Mouse (Mus musculus) CH12.LX (cell line): ENCODE measurements around the gene Sys1. TPM values are rescaled to one million over a fixed set of nuclear protein-coding genes. Genes with fewer than 3 reads are reported as not detected.

Source experiments
- polyA plus RNA-seq: library from polyadenylated mRNA; unstranded; fragments of >175 nt; gene quantifications from 2 replicates; pipeline ENCODE4 v1.2.1, GENCODE M21; 2012; ENCODE audit warnings: low read depth; ENCODE audit not compliant: insufficient read length
- total RNA-seq, 2 experiments: library from RNA; depleted of rRNA; stranded (reverse); fragments of 300-350 nt in 1 of 2; fragments of >200 nt in 1 of 2; gene quantifications; 2 replicates each; pipeline ENCODE4 v1.2.3; 2012 to 2014

The Sys1 gene
- total and polyA plus RNA-seq, 3 experiments, result 46.6 to 59.7 (median 57.4) TPM

Other genes with a start within 250 kb of the Sys1 start
Only the 20 nearest of the 27 such genes appear.
- not detected in 2 replicates for gene Svs4, start 178.5 kb upstream of the Sys1 start, total RNA-seq (2012; rRNA removed)
- not detected in 2 replicates for gene Svs4, start 178.5 kb upstream of the Sys1 start, total RNA-seq (2014; rRNA removed)
- not detected in 2 replicates for gene Svs4, start 178.5 kb upstream of the Sys1 start, polyA plus RNA-seq
- gene Svs3a, start 167.7 kb upstream of the Sys1 start, total RNA-seq (2012; rRNA removed), result not detected in 2 replicates
- gene Svs3a, start 167.7 kb upstream of the Sys1 start, total RNA-seq (2014; rRNA removed), result not detected in 2 replicates
- gene Svs3a, start 167.7 kb upstream of the Sys1 start, polyA plus RNA-seq, result not detected in 2 replicates
- not detected in 2 replicates for gene Svs6, start 140.2 kb upstream of the Sys1 start, total RNA-seq (2012; rRNA removed)
- not detected in 2 replicates for gene Svs6, start 140.2 kb upstream of the Sys1 start, total RNA-seq (2014; rRNA removed)
- gene Svs6, start 140.2 kb upstream of the Sys1 start, polyA plus RNA-seq, result not detected in 2 replicates
- not detected in 2 replicates for gene Svs5, start 124.2 kb upstream of the Sys1 start, total RNA-seq (2012; rRNA removed)
- not detected in 2 replicates for gene Svs5, start 124.2 kb upstream of the Sys1 start, total RNA-seq (2014; rRNA removed)
- not detected in 2 replicates for gene Svs5, start 124.2 kb upstream of the Sys1 start, polyA plus RNA-seq
- 1.2 and 2.7 TPM in 2 replicates for gene Slpi, start 67.9 kb upstream of the Sys1 start, total RNA-seq (2012; rRNA removed)
- gene Slpi, start 67.9 kb upstream of the Sys1 start, total RNA-seq (2014; rRNA removed), result 0.38 and 0.53 TPM in 2 replicates
- gene Slpi, start 67.9 kb upstream of the Sys1 start, polyA plus RNA-seq, result 0.71 and 1.0 TPM in 2 replicates
- 0.08 TPM in 1 of 2 replicates, not detected in the other for gene Rbpjl, start 53.8 kb upstream of the Sys1 start, total RNA-seq (2012; rRNA removed)
- not detected in 2 replicates for gene Rbpjl, start 53.8 kb upstream of the Sys1 start, total RNA-seq (2014; rRNA removed)
- not detected in 2 replicates for gene Rbpjl, start 53.8 kb upstream of the Sys1 start, polyA plus RNA-seq
- gene Matn4, start 51.8 kb upstream of the Sys1 start, total RNA-seq (2012; rRNA removed), result not detected in 2 replicates
- gene Matn4, start 51.8 kb upstream of the Sys1 start, total RNA-seq (2014; rRNA removed), result not detected in 2 replicates
- not detected in 2 replicates for gene Matn4, start 51.8 kb upstream of the Sys1 start, polyA plus RNA-seq
- 63.9 and 69.9 TPM in 2 replicates for gene Sdc4, start 13.1 kb upstream of the Sys1 start, total RNA-seq (2012; rRNA removed)
- 53.4 and 59.8 TPM in 2 replicates for gene Sdc4, start 13.1 kb upstream of the Sys1 start, total RNA-seq (2014; rRNA removed)
- gene Sdc4, start 13.1 kb upstream of the Sys1 start, polyA plus RNA-seq, result 36.4 and 46.6 TPM in 2 replicates
- 0.88 and 1.1 TPM in 2 replicates for gene Gm20458, start 4.0 kb downstream of the Sys1 start, total RNA-seq (2012; rRNA removed)
- 0.74 TPM in 1 of 2 replicates, not detected in the other for gene Gm20458, start 4.0 kb downstream of the Sys1 start, total RNA-seq (2014; rRNA removed)
- gene Gm20458, start 4.0 kb downstream of the Sys1 start, polyA plus RNA-seq, result 0.31 and 1.2 TPM in 2 replicates
- gene Trp53tg5, start 16.8 kb downstream of the Sys1 start, total RNA-seq (2012; rRNA removed), result not detected in 2 replicates
- not detected in 2 replicates for gene Trp53tg5, start 16.8 kb downstream of the Sys1 start, total RNA-seq (2014; rRNA removed)
- gene Trp53tg5, start 16.8 kb downstream of the Sys1 start, polyA plus RNA-seq, result not detected in 2 replicates
- gene Dbndd2, start 29.1 kb downstream of the Sys1 start, total RNA-seq (2012; rRNA removed), result 1.6 and 5.7 TPM in 2 replicates
- gene Dbndd2, start 29.1 kb downstream of the Sys1 start, total RNA-seq (2014; rRNA removed), result 0.61 TPM in 1 of 2 replicates, not detected in the other
- 0.31 and 0.53 TPM in 2 replicates for gene Dbndd2, start 29.1 kb downstream of the Sys1 start, polyA plus RNA-seq
- 36.8 and 39.2 TPM in 2 replicates for gene Pigt, start 40.6 kb downstream of the Sys1 start, total RNA-seq (2012; rRNA removed)
- gene Pigt, start 40.6 kb downstream of the Sys1 start, total RNA-seq (2014; rRNA removed), result 12.4 and 14.0 TPM in 2 replicates
- 66.2 and 91.8 TPM in 2 replicates for gene Pigt, start 40.6 kb downstream of the Sys1 start, polyA plus RNA-seq
- gene Wfdc2, start 105.4 kb downstream of the Sys1 start, total RNA-seq (2012; rRNA removed), result not detected in 2 replicates
- gene Wfdc2, start 105.4 kb downstream of the Sys1 start, total RNA-seq (2014; rRNA removed), result not detected in 2 replicates
- gene Wfdc2, start 105.4 kb downstream of the Sys1 start, polyA plus RNA-seq, result not detected in 2 replicates
- not detected in 2 replicates for gene Spint3, start 116.5 kb downstream of the Sys1 start, total RNA-seq (2012; rRNA removed)
- gene Spint3, start 116.5 kb downstream of the Sys1 start, total RNA-seq (2014; rRNA removed), result not detected in 2 replicates
- not detected in 2 replicates for gene Spint3, start 116.5 kb downstream of the Sys1 start, polyA plus RNA-seq
- gene Wfdc6a, start 128.5 kb downstream of the Sys1 start, total RNA-seq (2012; rRNA removed), result not detected in 2 replicates
- gene Wfdc6a, start 128.5 kb downstream of the Sys1 start, total RNA-seq (2014; rRNA removed), result not detected in 2 replicates
- not detected in 2 replicates for gene Wfdc6a, start 128.5 kb downstream of the Sys1 start, polyA plus RNA-seq
- not detected in 2 replicates for gene Eppin, start 136.6 kb downstream of the Sys1 start, total RNA-seq (2012; rRNA removed)
- gene Eppin, start 136.6 kb downstream of the Sys1 start, total RNA-seq (2014; rRNA removed), result not detected in 2 replicates
- not detected in 2 replicates for gene Eppin, start 136.6 kb downstream of the Sys1 start, polyA plus RNA-seq
- not detected in 2 replicates for gene Wfdc6b, start 156.6 kb downstream of the Sys1 start, total RNA-seq (2012; rRNA removed)
- gene Wfdc6b, start 156.6 kb downstream of the Sys1 start, total RNA-seq (2014; rRNA removed), result not detected in 2 replicates
- not detected in 2 replicates for gene Wfdc6b, start 156.6 kb downstream of the Sys1 start, polyA plus RNA-seq
- gene Wfdc8, start 156.7 kb downstream of the Sys1 start, total RNA-seq (2012; rRNA removed), result not detected in 2 replicates
- not detected in 2 replicates for gene Wfdc8, start 156.7 kb downstream of the Sys1 start, total RNA-seq (2014; rRNA removed)
- gene Wfdc8, start 156.7 kb downstream of the Sys1 start, polyA plus RNA-seq, result not detected in 2 replicates
- gene Wfdc16, start 181.8 kb downstream of the Sys1 start, total RNA-seq (2012; rRNA removed), result not detected in 2 replicates
- not detected in 2 replicates for gene Wfdc16, start 181.8 kb downstream of the Sys1 start, total RNA-seq (2014; rRNA removed)
- not detected in 2 replicates for gene Wfdc16, start 181.8 kb downstream of the Sys1 start, polyA plus RNA-seq
- not detected in 2 replicates for gene Wfdc10, start 199.1 kb downstream of the Sys1 start, total RNA-seq (2012; rRNA removed)
- gene Wfdc10, start 199.1 kb downstream of the Sys1 start, total RNA-seq (2014; rRNA removed), result not detected in 2 replicates
- gene Wfdc10, start 199.1 kb downstream of the Sys1 start, polyA plus RNA-seq, result not detected in 2 replicates